Mouse (Mus musculus) myocyte (in vitro differentiated cells): ENCODE results near the gene Gm49661. TPM values are rescaled to one million over a fixed set of nuclear protein-coding genes. Genes with fewer than 3 reads are reported as not detected.

ENCODE experiments used
- H3K27me3 ChIP-seq: one replicate; pipeline ENCODE4 v1.6.1; 2011; ENCODE audit not compliant: control insufficient read depth, insufficient read depth, insufficient read length
- H3K36me3 ChIP-seq: one replicate; pipeline ENCODE4 v1.6.1; 2011; ENCODE audit not compliant: control insufficient read depth, insufficient read depth
- H3K4me2 ChIP-seq: one replicate; pipeline ENCODE4 v1.6.1; 2011; ENCODE audit warnings: low read depth, control low read depth
- H3K4me3 ChIP-seq: one replicate; pipeline ENCODE4 v1.5.1; 2011; ENCODE audit warnings: mild to moderate bottlenecking, control low read depth, moderate library complexity
- H3K79me2 ChIP-seq: one replicate; pipeline ENCODE4 v1.6.1; 2011; ENCODE audit not compliant: control insufficient read depth, insufficient read depth
- H3ac ChIP-seq: one replicate; pipeline ENCODE4 v1.6.1; 2011; ENCODE audit not compliant: control insufficient read depth, insufficient read length
- CEBPB ChIP-seq: IDR thresholded peaks from 2 replicates; pipeline ENCODE4 v1.6.1; 2011; ENCODE audit warnings: mild to moderate bottlenecking, moderate library complexity; ENCODE audit not compliant: poor library complexity, insufficient read depth, severe bottlenecking
- E2F4 ChIP-seq: IDR thresholded peaks from one replicate; pipeline ENCODE4 v1.6.1; 2011; ENCODE audit warnings: mild to moderate bottlenecking, control low read depth, moderate library complexity; ENCODE audit not compliant: insufficient read depth
- MAX ChIP-seq: IDR thresholded peaks from one replicate; pipeline ENCODE4 v1.6.1; 2011; ENCODE audit warnings: low read depth, mild to moderate bottlenecking, control low read depth
- MYOD1 ChIP-seq, 3 experiments: IDR thresholded peaks; one replicate each; pipeline ENCODE4 v1.6.1; 2011; ENCODE audit warnings: control low read depth in 2 of 3, low read depth in 2 of 3, mild to moderate bottlenecking in 2 of 3, moderate library complexity in 1 of 3; ENCODE audit not compliant: insufficient read length in 2 of 3, control insufficient read depth in 1 of 3
- MYOG ChIP-seq, 3 experiments: IDR thresholded peaks; one replicate each; pipeline ENCODE4 v1.6.1; 2011; ENCODE audit warnings: control low read depth in 2 of 3, low read depth in 2 of 3, mild to moderate bottlenecking in 2 of 3; ENCODE audit not compliant: insufficient read length in 2 of 3, control insufficient read depth in 1 of 3, insufficient read depth in 1 of 3
- POLR2A ChIP-seq: IDR thresholded peaks from one replicate; pipeline ENCODE4 v1.6.1; 2011; ENCODE audit warnings: low read depth, mild to moderate bottlenecking, control low read depth, moderate library complexity; ENCODE audit not compliant: insufficient read length
- POLR2AphosphoS2 ChIP-seq: IDR thresholded peaks from one replicate; pipeline ENCODE4 v1.6.1; 2011; ENCODE audit warnings: low read depth, control low read depth; ENCODE audit not compliant: insufficient read length
- REST ChIP-seq: IDR thresholded peaks from one replicate; pipeline ENCODE4 v1.6.1; 2011; ENCODE audit warnings: mild to moderate bottlenecking, control low read depth, moderate library complexity; ENCODE audit not compliant: insufficient read depth, insufficient read length
- SRF ChIP-seq: IDR thresholded peaks from one replicate; pipeline ENCODE4 v1.6.1; 2011; ENCODE audit warnings: low read depth; ENCODE audit not compliant: control insufficient read depth, insufficient read length
- TCF12 ChIP-seq: IDR thresholded peaks from one replicate; pipeline ENCODE4 v1.6.1; 2011; ENCODE audit warnings: mild to moderate bottlenecking, control low read depth; ENCODE audit not compliant: poor library complexity, insufficient read depth, severe bottlenecking
- TCF3 ChIP-seq: IDR thresholded peaks from one replicate; pipeline ENCODE4 v1.6.1; 2011; ENCODE audit warnings: low read depth, control low read depth; ENCODE audit not compliant: insufficient read length
- USF1 ChIP-seq: IDR thresholded peaks from one replicate; pipeline ENCODE4 v1.6.1; 2011; ENCODE audit warnings: low read depth, mild to moderate bottlenecking, control low read depth, moderate library complexity
- polyA plus RNA-seq: library from polyadenylated mRNA; unstranded; fragments of >200 nt; fragmentation: generic; extraction: Trizol; gene quantifications from one replicate; pipeline ENCODE4 v1.2.1, GENCODE M21; 2012; ENCODE audit warnings: missing spikeins

The Gm49661 gene
- polyA plus RNA-seq, 1 experiment, result not detected

DNA sequence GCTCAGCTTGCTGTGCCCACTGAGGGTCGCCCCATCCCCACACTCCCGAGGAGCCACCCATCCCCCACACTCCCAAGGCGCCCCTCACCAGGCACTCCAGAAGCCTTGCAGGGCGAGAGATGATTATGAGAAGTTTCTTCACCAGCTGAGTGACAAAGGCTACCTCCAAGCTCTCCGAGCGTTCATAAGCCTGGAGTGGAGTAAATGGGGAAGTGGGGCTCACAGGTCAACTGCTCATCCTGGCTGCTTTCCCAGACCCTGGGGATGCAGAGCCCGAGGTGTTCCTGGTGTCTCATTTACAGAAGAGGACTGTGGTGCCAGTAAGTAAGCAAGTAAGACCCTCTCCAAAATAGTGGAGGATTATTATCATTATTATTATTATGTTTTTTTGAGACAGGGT is 43.7 kb downstream of the Gm49661 start:
- TF ChIP-seq MAX (no peak), TCF3 (no peak), SRF (no peak), REST (no peak)
- Histone ChIP-seq H3K36me3 (no peaks in the 10 kb centered on the region), H3K4me2 (no peak overlapping the region), H3K4me3 (no peak overlapping the region), H3ac (no peak overlapping the region), H3K79me2 (no peaks in the 10 kb centered on the region), H3K27me3 (peaks cover 11% of the 10 kb centered on the region)

- TF ChIP-seq POLR2AphosphoS2 (no peak), CEBPB (no peak), SRF (no peak), TCF3 (no peak), POLR2A (no peak), MAX (no peak), MYOD1 (IDR thresholded peaks at IDR 0.05; ENCODE audit: control insufficient read depth in 1 of 3, insufficient read length in 2 of 3, low read depth in 2 of 3) (no peak), MYOG (IDR thresholded peaks at IDR 0.05; ENCODE audit: control insufficient read depth in 1 of 3, insufficient read depth in 1 of 3, insufficient read length in 2 of 3, low read depth in 2 of 3) (no peak), E2F4 (no peak), REST (no peak), USF1 (no peak)
- Histone ChIP-seq H3ac (no peak overlapping the region), H3K4me3 (no peak overlapping the region), H3K79me2 (no peaks in the 10 kb centered on the region), H3K4me2 (no peak overlapping the region), H3K27me3 (peaks cover 8% of the 10 kb centered on the region), H3K36me3 (no peaks in the 10 kb centered on the region)
These were observed 47.6 kb downstream of the Gm49661 start for GRCm38 (mm10) chr8:84921596-84921995.

DNA sequence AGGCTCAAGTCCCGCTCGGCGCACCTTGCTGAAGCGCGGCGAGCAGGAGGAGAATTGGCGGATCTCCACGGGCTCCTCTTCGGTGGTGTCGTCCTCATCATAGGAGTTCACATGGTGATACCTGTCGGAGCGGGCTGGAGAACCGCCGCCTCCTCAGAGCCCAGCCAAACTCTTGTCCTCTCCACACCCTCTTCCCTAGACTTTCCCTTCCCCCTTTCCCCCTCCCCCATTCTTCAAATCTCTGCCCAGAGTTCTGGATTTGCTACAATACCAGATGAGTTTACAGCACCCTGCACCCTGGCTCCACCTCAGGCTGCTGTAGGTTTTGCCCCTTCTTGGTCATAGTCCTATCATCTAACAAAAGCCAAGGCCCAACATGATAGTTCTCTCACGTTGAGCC is 50.6 kb downstream of the Gm49661 start:
- no peak overlapping the region for H3ac ChIP-seq
- no peak for TF ChIP-seq MYOD1 (IDR thresholded peaks at IDR 0.05; ENCODE audit: control insufficient read depth in 1 of 3, insufficient read length in 2 of 3, low read depth in 2 of 3)
- no peaks in the 10 kb centered on the region for H3K36me3 ChIP-seq
- H3K79me2 ChIP-seq, result no peaks in the 10 kb centered on the region
- H3K4me2 ChIP-seq, result no peak overlapping the region
- H3K4me3 ChIP-seq, result no peak overlapping the region
- peaks cover 17% of the 10 kb centered on the region for H3K27me3 ChIP-seq

GRCm38 (mm10) chr8:84917781-84918180 is 51.5 kb downstream of the Gm49661 start:
- Histone ChIP-seq H3K79me2 (no peaks in the 10 kb centered on the region), H3ac (no peak overlapping the region), H3K36me3 (no peaks in the 10 kb centered on the region), H3K4me2 (no peak overlapping the region), H3K4me3 (no peak overlapping the region), H3K27me3 (peaks cover 17% of the 10 kb centered on the region)
- no peak for TF ChIP-seq SRF
- no peak for TF ChIP-seq E2F4
- TF ChIP-seq MYOG (IDR thresholded peaks at IDR 0.05; ENCODE audit: control insufficient read depth in 1 of 3, insufficient read depth in 1 of 3, insufficient read length in 2 of 3, low read depth in 2 of 3), result no peak
- TF ChIP-seq REST, result no peak
- TF ChIP-seq POLR2AphosphoS2, result no peak
- no peak for TF ChIP-seq TCF12
- TF ChIP-seq USF1, result no peak
- TF ChIP-seq TCF3, result no peak
- no peak for TF ChIP-seq CEBPB
- no peak for TF ChIP-seq MYOD1 (IDR thresholded peaks at IDR 0.05; ENCODE audit: control insufficient read depth in 1 of 3, insufficient read length in 2 of 3, low read depth in 2 of 3)
- no peak for TF ChIP-seq POLR2A
- no peak for TF ChIP-seq MAX

Other genes with a start within 250 kb of the Gm49661 start
- gene G430095P16Rik, start 246.4 kb downstream of the Gm49661 start, polyA plus RNA-seq, result 9.4 TPM
- gene Nfix, start 169.1 kb downstream of the Gm49661 start, polyA plus RNA-seq, result 65.7 TPM
- 6.7 TPM for gene Dand5, start 146.6 kb downstream of the Gm49661 start, polyA plus RNA-seq
- 21.8 TPM for gene Gadd45gip1, start 137.9 kb downstream of the Gm49661 start, polyA plus RNA-seq
- gene Rad23a, start 128.8 kb downstream of the Gm49661 start, polyA plus RNA-seq, result 139 TPM
- 385 TPM for gene Calr, start 122.5 kb downstream of the Gm49661 start, polyA plus RNA-seq
- gene Farsa, start 112.4 kb downstream of the Gm49661 start, polyA plus RNA-seq, result 73.3 TPM
- 2.3 TPM for gene Syce2, start 97.3 kb downstream of the Gm49661 start, polyA plus RNA-seq
- gene Gcdh, start 75.5 kb downstream of the Gm49661 start, polyA plus RNA-seq, result 20.9 TPM
- 0.10 TPM for gene Klf1, start 67.5 kb downstream of the Gm49661 start, polyA plus RNA-seq
- 9.2 TPM for gene Dnase2a, start 60.9 kb downstream of the Gm49661 start, polyA plus RNA-seq
- not detected for gene Mast1, start 32.1 kb downstream of the Gm49661 start, polyA plus RNA-seq
- gene Rtbdn, start 22.4 kb downstream of the Gm49661 start, polyA plus RNA-seq, result not detected
- 432 TPM for gene Prdx2, start 154 bp upstream of the Gm49661 start, polyA plus RNA-seq
- 74.1 TPM for gene Rnaseh2a, start 334 bp upstream of the Gm49661 start, polyA plus RNA-seq
- gene Junb, start 9.3 kb upstream of the Gm49661 start, polyA plus RNA-seq, result 140 TPM
- 9.3 TPM for gene Hook2, start 21.2 kb upstream of the Gm49661 start, polyA plus RNA-seq
- gene Best2, start 45.1 kb upstream of the Gm49661 start, polyA plus RNA-seq, result not detected
- gene Asna1, start 55.8 kb upstream of the Gm49661 start, polyA plus RNA-seq, result 204 TPM
- gene Trir, start 57.4 kb upstream of the Gm49661 start, polyA plus RNA-seq, result 198 TPM
- gene Tnpo2, start 67.5 kb upstream of the Gm49661 start, polyA plus RNA-seq, result 46.3 TPM
- gene Fbxw9, start 90.6 kb upstream of the Gm49661 start, polyA plus RNA-seq, result 26.8 TPM
- 0.31 TPM for gene Gm5741, start 98.5 kb upstream of the Gm49661 start, polyA plus RNA-seq
- gene Dhps, start 102.3 kb upstream of the Gm49661 start, polyA plus RNA-seq, result 86.7 TPM
- 166 TPM for gene Wdr83os, start 111.3 kb upstream of the Gm49661 start, polyA plus RNA-seq
- gene Wdr83, start 111.9 kb upstream of the Gm49661 start, polyA plus RNA-seq, result 26.8 TPM
- gene Man2b1, start 113.8 kb upstream of the Gm49661 start, polyA plus RNA-seq, result 7.6 TPM
- not detected for gene Zfp791, start 153.7 kb upstream of the Gm49661 start, polyA plus RNA-seq
- gene Cks1brt, start 182.5 kb upstream of the Gm49661 start, polyA plus RNA-seq, result not detected